Mouse (Mus musculus) neural tube, embryonic 11.5 days (tissue): Measurements from ENCODE around the gene Cldn10. TPM values are rescaled to one million over a fixed set of nuclear protein-coding genes. Genes with fewer than 3 reads are reported as not detected.

Source experiments
- polyA plus RNA-seq: library from polyadenylated mRNA; unstranded; fragments of >200 nt; fragmentation: Nextera tagmentation; extraction: Ambion mirVana; gene quantifications from 2 replicates; pipeline ENCODE4 v1.2.1, GENCODE M21; 2014

Cldn10 gene
- polyA plus RNA-seq, 1 experiment from 2014 or later: 0.38 TPM

Other genes starting within 250 kb of the Cldn10 start
- gene Abcc4, start 81.7 kb upstream of the Cldn10 start, polyA plus RNA-seq: 3.3 and 3.5 TPM in 2 replicates
- 31.4 and 34.9 TPM in 2 replicates for gene Dzip1, start 137.6 kb downstream of the Cldn10 start, polyA plus RNA-seq
- gene Dnajc3, start 150.1 kb downstream of the Cldn10 start, polyA plus RNA-seq: 34.2 and 36.0 TPM in 2 replicates